Mouse (Mus musculus) CH12.LX (cell line): ENCODE measurements around the gene Stambpl1. TPM values are rescaled to one million over a fixed set of nuclear protein-coding genes. Genes with fewer than 3 reads are reported as not detected.

ENCODE experiments used
- DNase-seq: peaks from one replicate; pipeline ENCODE4 v3.0.0-alpha.2; 2013; ENCODE audit errors: extremely low read depth
- H3K27ac ChIP-seq: 2 replicates; pipeline ENCODE4 v1.5.1; 2012; ENCODE audit warnings: low read depth, mild to moderate bottlenecking, control low read depth, moderate library complexity; ENCODE audit not compliant: insufficient read depth
- H3K27me3 ChIP-seq: replicated peaks from 2 replicates; pipeline ENCODE3; 2012; ENCODE audit warnings: inconsistent platforms
- H3K36me3 ChIP-seq, 2 experiments: replicated peaks in 1 of 2; 2 replicates each; pipeline versions ENCODE3 to v1.6.1; 2012; ENCODE audit warnings: inconsistent platforms in 1 of 2, low read length in 1 of 2, mild to moderate bottlenecking in 1 of 2, mixed read lengths in 1 of 2, moderate library complexity in 1 of 2; ENCODE audit not compliant: control insufficient read depth in 1 of 2, insufficient read depth in 1 of 2
- H3K4me1 ChIP-seq, 2 experiments: 2 replicates each; pipeline ENCODE4 v1.6.1; 2012; ENCODE audit warnings: inconsistent platforms in 1 of 2, moderate library complexity in 1 of 2; ENCODE audit not compliant: insufficient read depth in 2 of 2, control insufficient read depth in 1 of 2
- H3K4me2 ChIP-seq: 2 replicates; pipeline ENCODE4 v1.6.1; 2012; ENCODE audit warnings: low read depth, mild to moderate bottlenecking, control low read depth; ENCODE audit not compliant: poor library complexity, insufficient read depth, severe bottlenecking
- H3K4me3 ChIP-seq, 3 experiments: fragments of 150-350 bp in 1 of 3; sonication (generic) in 1 of 3; replicated peaks in 1 of 3; 2 replicates each; pipeline versions ENCODE3 to v1.5.1; 2011 to 2012; ENCODE audit warnings: low read depth in 2 of 3, low read length in 2 of 3, mild to moderate bottlenecking in 2 of 3, moderate library complexity in 2 of 3, control low read depth in 1 of 3, improper control_type of control experiment in 1 of 3, inconsistent platforms in 1 of 3, mixed read lengths in 1 of 3; ENCODE audit not compliant: poor library complexity in 1 of 3
- H3K79me2 ChIP-seq: replicated peaks from 2 replicates; pipeline ENCODE4 v1.6.1; 2012; ENCODE audit warnings: mild to moderate bottlenecking, moderate library complexity; ENCODE audit not compliant: control insufficient read depth, poor library complexity, insufficient read depth, severe bottlenecking; ENCODE audit errors: extremely low read depth
- H3K9ac ChIP-seq: 2 replicates; pipeline ENCODE4 v1.6.1; 2012; ENCODE audit warnings: low read depth, mild to moderate bottlenecking, control low read depth, moderate library complexity; ENCODE audit not compliant: insufficient read depth
- H3K9me3 ChIP-seq: replicated peaks from 2 replicates; pipeline ENCODE3; 2012; ENCODE audit warnings: low read length, inconsistent platforms, mixed read lengths
- BHLHE40 ChIP-seq: IDR thresholded peaks from 2 replicates; pipeline ENCODE4 v1.6.1; 2011; ENCODE audit warnings: mild to moderate bottlenecking, low read depth, low read length, improper control_type of control experiment
- CHD1 ChIP-seq: IDR thresholded peaks from 2 replicates; pipeline ENCODE4 v1.6.1; 2012; ENCODE audit warnings: low read depth, low read length, improper control_type of control experiment, inconsistent platforms
- CHD2 ChIP-seq: IDR thresholded peaks from 2 replicates; pipeline ENCODE4 v1.6.1; 2011; ENCODE audit warnings: low read length, improper control_type of control experiment
- EP300 ChIP-seq: IDR thresholded peaks from 2 replicates; pipeline ENCODE4 v1.6.1; 2011; ENCODE audit warnings: low read length, improper control_type of control experiment
- ETS1 ChIP-seq: conservative IDR thresholded peaks from 2 replicates; pipeline ENCODE4 v1.6.1; 2012; ENCODE audit warnings: low read depth, mild to moderate bottlenecking, inconsistent platforms, low read length, improper control_type of control experiment, moderate library complexity
- GABPA ChIP-seq: IDR thresholded peaks from 2 replicates; pipeline ENCODE4 v1.6.1; 2012; ENCODE audit warnings: low read depth, low read length, improper control_type of control experiment, inconsistent platforms; ENCODE audit not compliant: insufficient replicate concordance
- IRF4 ChIP-seq: IDR thresholded peaks from 2 replicates; pipeline ENCODE4 v1.6.1; 2014; ENCODE audit warnings: low read depth, mild to moderate bottlenecking, inconsistent platforms, low read length, improper control_type of control experiment
- JUN ChIP-seq: IDR thresholded peaks from 2 replicates; pipeline ENCODE4 v1.6.1; 2011; ENCODE audit warnings: low read depth, mild to moderate bottlenecking, low read length, improper control_type of control experiment, moderate library complexity; ENCODE audit not compliant: insufficient read depth
- JUND ChIP-seq: conservative IDR thresholded peaks from 2 replicates; pipeline ENCODE4 v1.6.1; 2011; ENCODE audit warnings: low read depth, low read length, improper control_type of control experiment
- KAT2A ChIP-seq: IDR thresholded peaks from 2 replicates; pipeline ENCODE4 v1.6.1; 2012; ENCODE audit warnings: low read length, improper control_type of control experiment, inconsistent platforms; ENCODE audit not compliant: insufficient replicate concordance
- MAX ChIP-seq: IDR thresholded peaks from 2 replicates; pipeline ENCODE4 v1.6.1; 2011; ENCODE audit warnings: low read length, improper control_type of control experiment
- MAZ ChIP-seq: IDR thresholded peaks from 2 replicates; pipeline ENCODE4 v1.6.1; 2012; ENCODE audit warnings: low read depth, mild to moderate bottlenecking, inconsistent platforms, low read length, improper control_type of control experiment, moderate library complexity
- MEF2A ChIP-seq: IDR thresholded peaks from 2 replicates; pipeline ENCODE4 v1.6.1; 2014; ENCODE audit warnings: low read depth, mild to moderate bottlenecking, inconsistent platforms, low read length, improper control_type of control experiment, borderline replicate concordance
- MYC ChIP-seq: IDR thresholded peaks from 2 replicates; pipeline ENCODE4 v1.6.1; 2011; ENCODE audit warnings: low read depth, mild to moderate bottlenecking, improper control_type of control experiment, low read length
- NELFE ChIP-seq: IDR thresholded peaks from 2 replicates; pipeline ENCODE4 v1.6.1; 2011; ENCODE audit warnings: low read depth, low read length, improper control_type of control experiment
- NRF1 ChIP-seq: IDR thresholded peaks from 2 replicates; pipeline ENCODE4 v1.6.1; 2014; ENCODE audit warnings: low read depth, mild to moderate bottlenecking, inconsistent platforms, low read length, improper control_type of control experiment, moderate library complexity
- POLR2A ChIP-seq: IDR thresholded peaks from 2 replicates; pipeline ENCODE4 v1.6.1; 2011; ENCODE audit warnings: low read depth, mild to moderate bottlenecking, improper control_type of control experiment, low read length
- POLR2AphosphoS2 ChIP-seq: IDR thresholded peaks from 2 replicates; pipeline ENCODE4 v1.6.1; 2011; ENCODE audit warnings: low read depth, low read length, improper control_type of control experiment
- RAD21 ChIP-seq: IDR thresholded peaks from 2 replicates; pipeline ENCODE4 v1.6.1; 2011; ENCODE audit warnings: low read depth, mild to moderate bottlenecking, low read length, improper control_type of control experiment, moderate library complexity
- RCOR1 ChIP-seq: conservative IDR thresholded peaks from 2 replicates; pipeline ENCODE4 v1.6.1; 2012; ENCODE audit warnings: low read depth, mild to moderate bottlenecking, inconsistent platforms, low read length, improper control_type of control experiment
- SIN3A ChIP-seq: IDR thresholded peaks from 2 replicates; pipeline ENCODE4 v1.6.1; 2012; ENCODE audit warnings: low read length, improper control_type of control experiment, inconsistent platforms
- SMC3 ChIP-seq: IDR thresholded peaks from 2 replicates; pipeline ENCODE4 v1.6.1; 2011; ENCODE audit warnings: low read depth, low read length, improper control_type of control experiment
- TBP ChIP-seq: conservative IDR thresholded peaks from 2 replicates; pipeline ENCODE4 v1.6.1; 2011; ENCODE audit warnings: low read depth, low read length, improper control_type of control experiment
- TCF12 ChIP-seq: IDR thresholded peaks from 2 replicates; pipeline ENCODE4 v1.6.1; 2014; ENCODE audit warnings: low read depth, mild to moderate bottlenecking, inconsistent platforms, low read length, improper control_type of control experiment
- UBTF ChIP-seq: IDR thresholded peaks from 2 replicates; pipeline ENCODE4 v1.6.1; 2012; ENCODE audit warnings: low read depth, mild to moderate bottlenecking, inconsistent platforms, low read length, improper control_type of control experiment, moderate library complexity
- USF1 ChIP-seq: IDR thresholded peaks from 2 replicates; pipeline ENCODE4 v1.6.1; 2014; ENCODE audit warnings: low read depth, mild to moderate bottlenecking, inconsistent platforms, low read length, improper control_type of control experiment
- USF2 ChIP-seq: conservative IDR thresholded peaks from 2 replicates; pipeline ENCODE4 v1.6.1; 2011; ENCODE audit warnings: low read depth, low read length, improper control_type of control experiment
- ZC3H11A ChIP-seq: IDR thresholded peaks from 2 replicates; pipeline ENCODE4 v1.6.1; 2012; ENCODE audit warnings: low read depth, mild to moderate bottlenecking, inconsistent platforms, low read length, improper control_type of control experiment
- ZKSCAN1 ChIP-seq: IDR thresholded peaks from 2 replicates; pipeline ENCODE4 v1.6.1; 2012; ENCODE audit warnings: low read depth, inconsistent platforms, low read length, improper control_type of control experiment, borderline replicate concordance
- ZMIZ1 ChIP-seq: IDR thresholded peaks from 2 replicates; pipeline ENCODE4 v1.6.1; 2012; ENCODE audit warnings: low read depth, mild to moderate bottlenecking, inconsistent platforms, low read length, improper control_type of control experiment
- ZNF384 ChIP-seq: IDR thresholded peaks from 2 replicates; pipeline ENCODE4 v1.6.1; 2012; ENCODE audit warnings: low read depth, low read length, improper control_type of control experiment, inconsistent platforms
- dilution Hi-C: fragments of 300-500 bp; cut with MboI; formaldehyde crosslinking; loops from 2 replicates; pipeline ENCODE4 v1.14.3; 2020; ENCODE audit warnings: low sequenced_read_pairs; ENCODE audit not compliant: extremely low pct_unique_long_range_greater_than_20kb, extremely low pct_ligation_motif_present
- in situ Hi-C: fragments of 300-500 bp; cut with MboI; formaldehyde crosslinking; loops from 3 replicates; pipeline ENCODE4 v1.14.3; 2019; ENCODE audit warnings: low sequenced_read_pairs, low pct_ligation_motif_present, low pct_unique_long_range_greater_than_20kb, mixed read lengths
- polyA plus RNA-seq: library from polyadenylated mRNA; unstranded; fragments of >175 nt; gene quantifications from 2 replicates; pipeline ENCODE4 v1.2.1, GENCODE M21; 2012; ENCODE audit warnings: low read depth; ENCODE audit not compliant: insufficient read length
- total RNA-seq, 2 experiments: library from RNA; depleted of rRNA; stranded (reverse); fragments of 300-350 nt in 1 of 2; fragments of >200 nt in 1 of 2; gene quantifications; 2 replicates each; pipeline ENCODE4 v1.2.3; 2012 to 2014

Stambpl1 gene
- total and polyA plus RNA-seq, 3 experiments, result 29.7 to 48.2 (median 40.6) TPM

DNA sequence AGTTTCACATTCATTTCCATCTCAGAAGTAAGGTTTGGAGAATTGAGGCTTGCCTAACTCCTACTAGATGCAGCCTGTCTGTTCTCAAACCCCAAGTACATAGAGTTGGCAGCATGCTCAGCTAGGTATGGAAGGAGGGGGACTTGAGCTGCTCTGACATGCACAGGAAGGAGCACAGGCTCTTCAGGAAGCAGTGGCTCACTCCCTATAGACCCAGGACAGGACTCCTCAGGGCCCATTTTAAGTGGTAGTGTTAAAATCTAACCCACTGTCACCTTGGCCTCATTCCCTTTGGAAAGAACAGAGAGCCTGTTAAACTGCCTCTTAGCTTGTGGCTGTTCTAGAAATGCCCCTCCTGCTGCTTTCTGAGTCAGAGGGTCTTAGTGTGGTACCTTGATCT is 50.9 kb downstream of the Stambpl1 start:
- Histone ChIP-seq H3K4me3 (no peak overlapping the region), H3K79me2 (no peaks in the 10 kb centered on the region), H3K4me2 (no peak overlapping the region), H3K27ac (no peak overlapping the region), H3K4me1 (peaks cover 3 to 5% of the 10 kb centered on the region in 2 experiments; a peak in 3 of 4 replicates), H3K36me3 (peaks cover 23 to 59% of the 10 kb centered on the region in 2 experiments), H3K27me3 (no peaks in the 10 kb centered on the region), H3K9ac (no peak overlapping the region), H3K9me3 (no peaks in the 10 kb centered on the region)
- in situ Hi-C loops, result loop anchor here (10.0 kb wide), 1 partner anchor 232 kb away; the partner anchor contains the start of gene Ch25h
- DNase-seq, result no peak
- dilution Hi-C loops, result no loop called here
- TF ChIP-seq MEF2A (no peak), TCF12 (no peak), CHD2 (no peak), POLR2AphosphoS2 (no peak), JUND (no peak), NELFE (no peak), ETS1 (no peak), BHLHE40 (no peak), SMC3 (no peak), POLR2A (no peak), IRF4 (no peak), RCOR1 (no peak), ZMIZ1 (no peak), MAZ (no peak), MYC (no peak), USF1 (no peak), UBTF (no peak)

DNA sequence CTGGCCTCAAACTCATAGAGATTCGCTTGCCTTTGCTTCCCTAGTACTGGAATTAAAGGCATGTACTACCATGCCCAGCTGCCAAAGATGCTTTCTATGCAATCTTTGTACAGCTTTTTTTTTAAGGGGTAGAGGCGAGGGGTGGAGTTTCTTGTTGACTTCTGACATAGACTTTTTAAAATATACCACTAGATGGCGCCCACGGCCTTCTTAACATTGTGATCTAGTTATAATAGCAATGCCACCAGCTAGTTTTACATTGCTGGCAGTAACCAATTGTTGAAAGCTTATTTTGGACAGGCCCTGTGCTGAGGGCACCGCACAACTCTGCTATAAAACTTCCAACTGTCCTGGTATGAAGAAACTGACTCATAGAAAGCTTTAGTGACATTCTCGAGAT is 52.0 kb downstream of the Stambpl1 start:
- H3K9me3 ChIP-seq, result no peaks in the 10 kb centered on the region
- H3K4me3 ChIP-seq, result no peak overlapping the region
- in situ Hi-C loops, result loop anchor here (10.0 kb wide), 1 partner anchor 231 kb away; the partner anchor contains the start of gene Ch25h
- DNase-seq, result peak; percentile 85
- H3K36me3 ChIP-seq, result peaks cover 15 to 47% of the 10 kb centered on the region in 2 experiments
- H3K4me1 ChIP-seq, result peaks cover 3 to 12% of the 10 kb centered on the region in 2 experiments; a peak in 3 of 4 replicates
- H3K27ac ChIP-seq, result no peak overlapping the region
- H3K9ac ChIP-seq, result no peak overlapping the region
- no peaks in the 10 kb centered on the region for H3K79me2 ChIP-seq
- dilution Hi-C loops, result no loop called here
- H3K4me2 ChIP-seq, result peak overlapping the region; percentile 63
- H3K27me3 ChIP-seq, result no peaks in the 10 kb centered on the region
- TF ChIP-seq KAT2A (no peak), CHD1 (no peak), ZKSCAN1 (no peak), USF1 (no peak), EP300 (no peak), GABPA (no peak), SMC3 (peak; percentile 87), SIN3A (no peak), MAX (no peak), IRF4 (no peak; the same call in 1 of the 2 replicates), NRF1 (no peak), MEF2A (no peak), NELFE (no peak), ZNF384 (peak; percentile 89), TBP (no peak), ZMIZ1 (no peak), USF2 (no peak), RAD21 (peak; percentile 92), ZC3H11A (peak; percentile 58), TCF12 (no peak), RCOR1 (no peak), ETS1 (no peak), POLR2A (no peak), JUN (no peak), UBTF (no peak)
